In the genomic region with DNA sequence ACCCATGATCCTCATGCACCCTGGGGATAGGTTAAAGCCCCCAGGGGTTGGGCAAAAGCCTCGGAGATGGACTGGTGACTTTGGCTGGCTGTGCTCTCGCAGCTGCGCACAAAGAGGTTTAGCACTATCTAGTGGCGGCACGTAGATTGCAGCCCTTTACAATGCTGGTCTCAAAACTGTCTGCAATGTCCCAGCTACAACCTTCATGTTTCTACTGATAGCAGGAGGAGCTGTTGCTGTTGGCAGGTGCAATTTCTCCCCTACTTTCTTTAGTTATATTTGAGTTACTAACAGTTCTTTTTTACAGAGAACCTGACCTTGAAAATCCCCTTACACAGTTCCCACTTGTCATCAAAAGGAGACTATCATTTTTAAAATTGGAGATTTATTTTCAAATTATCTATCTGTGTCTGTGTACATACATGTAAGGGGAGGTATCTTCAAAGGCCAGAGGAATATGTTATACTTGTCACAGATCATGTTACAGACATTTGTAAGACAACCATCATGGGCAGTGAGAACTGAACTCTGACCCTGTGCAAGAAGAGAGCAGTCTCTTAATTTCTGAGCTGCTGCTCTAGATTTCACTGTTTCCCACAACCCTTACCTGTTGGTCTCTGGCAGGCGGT, we compare ENCODE assay signal across 8 mouse cellular contexts.
A peak's percentile ranks its signal among the peaks of the same experiment; 100 is the strongest.
DNase-seq lines count a peak whose midpoint lies in the region; ATAC-seq lines count a peak whose summit lies in the region.

No protein-coding gene starts in this region.

- ATAC-seq in forebrain, embryonic 14.5 days = peak; percentile 94
- peak; percentile 82; the same call in 1 of the 2 replicates for ATAC-seq in kidney, embryonic 16.5 days (ENCODE audit: low FRiP score, low TSS enrichment)
- ATAC-seq in stomach, embryonic 15.5 days (ENCODE audit: insufficient read depth, low FRiP score, low read depth) = peak; percentile 60; the same call in 1 of the 2 replicates

- no peaks in the 10 kb centered on the region for H3K9me3 ChIP-seq in forebrain, embryonic 14.5 days (replicated peaks; ENCODE audit: control insufficient read depth, low read length)
- no peaks in the 10 kb centered on the region for H3K9me3 ChIP-seq in kidney, embryonic 16.5 days (ENCODE audit: low read length)
- H3K9me3 ChIP-seq in stomach, embryonic 15.5 days = no peaks in the 10 kb centered on the region

- H3K36me3 ChIP-seq in forebrain, embryonic 14.5 days (ENCODE audit: control insufficient read depth, insufficient read depth, low read length) = no peaks in the 10 kb centered on the region
- no peaks in the 10 kb centered on the region for H3K36me3 ChIP-seq in kidney, embryonic 16.5 days (ENCODE audit: insufficient read depth, low read length)
- H3K36me3 ChIP-seq in stomach, embryonic 15.5 days = no peaks in the 10 kb centered on the region

- no peak overlapping the region for H3K4me2 ChIP-seq in forebrain, embryonic 14.5 days (ENCODE audit: low read length)
- no peak overlapping the region for H3K4me2 ChIP-seq in kidney, embryonic 16.5 days (replicated peaks; ENCODE audit: low read depth, low read length)
- no peak overlapping the region for H3K4me2 ChIP-seq in stomach, embryonic 15.5 days

- no peak overlapping the region for H3K4me3 ChIP-seq in forebrain, embryonic 14.5 days (ENCODE audit: low read depth, low read length)
- no peak overlapping the region for H3K4me3 ChIP-seq in kidney, embryonic 16.5 days (ENCODE audit: low read length)
- no peak overlapping the region for H3K4me3 ChIP-seq in stomach, embryonic 15.5 days (replicated peaks)

- DNase-seq in adrenal gland, postnatal 10 days = peak; percentile 40
- no peak for DNase-seq in adrenal gland, adult 8-10 months
- peak; percentile 5 for DNase-seq in Muller cell, postnatal 12 days (ENCODE audit: inconsistent ontology term)
- peak; percentile 68 for DNase-seq in forebrain, embryonic 14.5 days (ENCODE audit: low spot score)
- peak; percentile 1 for DNase-seq in mesoderm, embryonic 11.5 days (ENCODE audit: low read depth, low spot score)
- DNase-seq in urinary bladder, postnatal 36 days (ENCODE audit: low spot score in 2 of 2) = no peak

- H3K27me3 ChIP-seq in forebrain, embryonic 14.5 days (replicated peaks; ENCODE audit: control insufficient read depth, insufficient read depth, low read length) = no peaks in the 10 kb centered on the region
- H3K27me3 ChIP-seq in kidney, embryonic 16.5 days (ENCODE audit: insufficient read depth, low read length) = no peaks in the 10 kb centered on the region
- no peaks in the 10 kb centered on the region for H3K27me3 ChIP-seq in stomach, embryonic 15.5 days (replicated peaks)

- H3K27ac ChIP-seq in forebrain, embryonic 14.5 days (ENCODE audit: low read depth, low read length) = no peak overlapping the region
- no peak overlapping the region for H3K27ac ChIP-seq in kidney, embryonic 16.5 days (ENCODE audit: low read length)
- no peak overlapping the region for H3K27ac ChIP-seq in stomach, embryonic 15.5 days

- no peaks in the 10 kb centered on the region for H3K4me1 ChIP-seq in forebrain, embryonic 14.5 days (ENCODE audit: control insufficient read depth, insufficient read depth, low read length)
- no peaks in the 10 kb centered on the region for H3K4me1 ChIP-seq in kidney, embryonic 16.5 days (ENCODE audit: insufficient read depth, low read length)
- no peaks in the 10 kb centered on the region for H3K4me1 ChIP-seq in stomach, embryonic 15.5 days

- WGBS in forebrain, embryonic 14.5 days = 12% methylated on average over 5 of the region's 6 CpGs
- WGBS in kidney, embryonic 16.5 days = 11% methylated on average over 5 of the region's 6 CpGs
- WGBS in stomach, embryonic 15.5 days = 8% methylated on average over 6 of the region's 6 CpGs

- H3K9ac ChIP-seq in forebrain, embryonic 14.5 days (ENCODE audit: low read length) = no peak overlapping the region
- H3K9ac ChIP-seq in kidney, embryonic 16.5 days (replicated peaks; ENCODE audit: low read length) = no peak overlapping the region
- H3K9ac ChIP-seq in stomach, embryonic 15.5 days = no peak overlapping the region

Comparison
In these comparisons a context has a peak if more than half of its experiments do, and no peak if none do; other contexts are left out.
1. DNase-seq: peak in adrenal gland, postnatal 10 days (single experiment), Muller cell, postnatal 12 days (single experiment), forebrain, embryonic 14.5 days (single experiment) and mesoderm, embryonic 11.5 days (single experiment); none in adrenal gland, adult 8-10 months (single experiment) and urinary bladder, postnatal 36 days (0 of 2).
2. Peak in every context shown above with its lines, with median percentiles within 50 percentile points of each other: ATAC-seq.